Mouse (Mus musculus) C2C12 (cell line): ENCODE results near the gene Aqp11. TPM values are rescaled to one million over a fixed set of nuclear protein-coding genes. Genes with fewer than 3 reads are reported as not detected.

Source experiments
- H3K27me3 ChIP-seq: one replicate; pipeline ENCODE4 v1.6.1; 2011; ENCODE audit not compliant: control insufficient read depth, insufficient read depth, insufficient read length
- H3K36me3 ChIP-seq: one replicate; pipeline ENCODE4 v1.6.1; 2011; ENCODE audit not compliant: control insufficient read depth, insufficient read depth
- H3K4me3 ChIP-seq: one replicate; pipeline ENCODE4 v1.5.1; 2011; ENCODE audit warnings: mild to moderate bottlenecking, control low read depth; ENCODE audit not compliant: poor library complexity, insufficient read depth, severe bottlenecking
- H3K79me2 ChIP-seq: one replicate; pipeline ENCODE4 v1.6.1; 2011; ENCODE audit not compliant: control insufficient read depth, insufficient read depth
- H3K79me3 ChIP-seq: one replicate; pipeline ENCODE4 v1.6.1; 2011; ENCODE audit warnings: low read depth, control low read depth
- H3ac ChIP-seq: one replicate; pipeline ENCODE3; 2011; ENCODE audit warnings: low read depth; ENCODE audit not compliant: control insufficient read depth, insufficient read length
- CEBPB ChIP-seq: IDR thresholded peaks from one replicate; pipeline ENCODE4 v1.6.1; 2011; ENCODE audit warnings: low read depth, mild to moderate bottlenecking, control low read depth, moderate library complexity
- CTCF ChIP-seq: IDR thresholded peaks from one replicate; pipeline ENCODE4 v1.5.1; 2011; ENCODE audit not compliant: control insufficient read depth, insufficient read depth, insufficient read length
- FOSL1 ChIP-seq: IDR thresholded peaks from one replicate; pipeline ENCODE4 v1.8.0; 2011; ENCODE audit warnings: mild to moderate bottlenecking, low read length; ENCODE audit not compliant: poor library complexity, insufficient read depth, severe bottlenecking
- MAX ChIP-seq: IDR thresholded peaks from one replicate; pipeline ENCODE4 v1.6.1; 2011; ENCODE audit warnings: mild to moderate bottlenecking, control low read depth
- MYOD1 ChIP-seq: IDR thresholded peaks from one replicate; pipeline ENCODE4 v1.6.1; 2011; ENCODE audit warnings: low read depth; ENCODE audit not compliant: control insufficient read depth, insufficient read length
- MYOG ChIP-seq: IDR thresholded peaks from one replicate; pipeline ENCODE4 v1.6.1; 2011; ENCODE audit not compliant: control insufficient read depth, insufficient read length; ENCODE audit errors: extremely low read depth
- USF1 ChIP-seq: IDR thresholded peaks from one replicate; pipeline ENCODE4 v1.6.1; 2011; ENCODE audit warnings: low read depth, mild to moderate bottlenecking, control low read depth, moderate library complexity
- polyA plus RNA-seq: library from polyadenylated mRNA; unstranded; fragments of >200 nt; fragmentation: generic; extraction: Trizol; gene quantifications from one replicate; pipeline ENCODE4 v1.2.1, GENCODE M21; 2012; ENCODE audit warnings: missing spikeins

Aqp11 gene
- polyA plus RNA-seq, 1 experiment: 0.55 TPM

GRCm38 (mm10) chr7:97740948-97741347 lies 2.9 kb upstream of the Aqp11 start:
- H3K36me3 ChIP-seq: no peaks in the 10 kb centered on the region
- no peaks in the 10 kb centered on the region for H3K27me3 ChIP-seq
- no peaks in the 10 kb centered on the region for H3K79me2 ChIP-seq
- no peaks in the 10 kb centered on the region for H3K79me3 ChIP-seq
- H3ac ChIP-seq: no peak overlapping the region
- TF ChIP-seq USF1: no peak
- no peak for TF ChIP-seq MYOG
- H3K4me3 ChIP-seq: no peak overlapping the region

- H3K79me2 ChIP-seq: no peaks in the 10 kb centered on the region
- no peaks in the 10 kb centered on the region for H3K36me3 ChIP-seq
- H3ac ChIP-seq: no peak overlapping the region
- no peaks in the 10 kb centered on the region for H3K79me3 ChIP-seq
- TF ChIP-seq USF1: no peak
- TF ChIP-seq MYOD1: no peak
- TF ChIP-seq CEBPB: no peak
- no peak for TF ChIP-seq MYOG
- no peak for TF ChIP-seq MAX
- no peak for TF ChIP-seq CTCF
- TF ChIP-seq FOSL1: no peak
- H3K27me3 ChIP-seq: no peaks in the 10 kb centered on the region
- H3K4me3 ChIP-seq: no peak overlapping the region
Observed at GRCm38 (mm10) chr7:97737256-97737637, 842 bp downstream of the Aqp11 start.

- Histone ChIP-seq H3K4me3 (no peak overlapping the region), H3K27me3 (no peaks in the 10 kb centered on the region), H3K79me3 (no peaks in the 10 kb centered on the region), H3K36me3 (no peaks in the 10 kb centered on the region), H3ac (no peak overlapping the region), H3K79me2 (no peaks in the 10 kb centered on the region)
- no peak for TF ChIP-seq MAX
Observed at GRCm38 (mm10) chr7:97735886-97736420, 2.1 kb downstream of the Aqp11 start.

- Histone ChIP-seq H3K4me3 (no peak overlapping the region), H3K36me3 (no peaks in the 10 kb centered on the region), H3K27me3 (no peaks in the 10 kb centered on the region), H3K79me2 (no peaks in the 10 kb centered on the region), H3K79me3 (no peaks in the 10 kb centered on the region), H3ac (no peak overlapping the region)
- TF ChIP-seq FOSL1 (no peak), MYOD1 (no peak), CEBPB (no peak)
Observed at GRCm38 (mm10) chr7:97735021-97735420, 3.1 kb downstream of the Aqp11 start.

GRCm38 (mm10) chr7:97733606-97734005 lies 4.5 kb downstream of the Aqp11 start:
- no peak overlapping the region for H3ac ChIP-seq
- H3K27me3 ChIP-seq: no peaks in the 10 kb centered on the region
- no peaks in the 10 kb centered on the region for H3K79me2 ChIP-seq
- H3K79me3 ChIP-seq: no peaks in the 10 kb centered on the region
- no peak overlapping the region for H3K4me3 ChIP-seq
- TF ChIP-seq CTCF: no peak
- TF ChIP-seq MYOG: no peak
- no peak for TF ChIP-seq CEBPB
- no peak for TF ChIP-seq MYOD1
- TF ChIP-seq USF1: no peak
- no peak for TF ChIP-seq MAX
- TF ChIP-seq FOSL1: no peak
- H3K36me3 ChIP-seq: no peaks in the 10 kb centered on the region

GRCm38 (mm10) chr7:97730427-97730826 lies 7.7 kb downstream of the Aqp11 start:
- Histone ChIP-seq H3K27me3 (no peaks in the 10 kb centered on the region), H3K4me3 (no peak overlapping the region)
- TF ChIP-seq USF1 (no peak), MYOG (no peak), CTCF (no peak), MAX (no peak), CEBPB (no peak), FOSL1 (no peak), MYOD1 (no peak)

More at GRCm38 (mm10) chr7:97730427-97730826, 7.7 kb downstream of the Aqp11 start:
- Histone ChIP-seq H3K79me2 (no peaks in the 10 kb centered on the region), H3K36me3 (no peaks in the 10 kb centered on the region), H3ac (no peak overlapping the region), H3K79me3 (no peaks in the 10 kb centered on the region)
